Mouse (Mus musculus) liver, embryonic 16.5 days (tissue): ENCODE data around the gene Sema3d. TPM values are rescaled to one million over a fixed set of nuclear protein-coding genes. Genes with fewer than 3 reads are reported as not detected.

Source experiments
- ATAC-seq: fragments of 200-750 bp; cut with Nextera tagmentation; 2 replicates; pipeline ENCODE4 v1.8.0; 2017; ENCODE audit warnings: low read depth, mild to moderate bottlenecking, moderate number of reproducible peaks, moderate library complexity
- H3K27ac ChIP-seq: fragments of 300-500 bp; sonication (generic); 2 replicates; pipeline ENCODE4 v1.5.1; 2014; ENCODE audit warnings: mild to moderate bottlenecking, low read length
- H3K27me3 ChIP-seq: fragments of 300-500 bp; sonication (generic); 2 replicates; pipeline ENCODE4 v1.6.1; 2014; ENCODE audit warnings: low read depth, low read length, mixed read lengths; ENCODE audit not compliant: control insufficient read depth, insufficient read depth
- H3K36me3 ChIP-seq: fragments of 300-500 bp; sonication (generic); 2 replicates; pipeline ENCODE4 v1.6.1; 2014; ENCODE audit warnings: mild to moderate bottlenecking; ENCODE audit not compliant: control insufficient read depth, insufficient read depth
- H3K4me1 ChIP-seq: fragments of 300-500 bp; sonication (generic); 2 replicates; pipeline ENCODE4 v1.6.1; 2014; ENCODE audit warnings: low read depth, low read length, mixed read lengths; ENCODE audit not compliant: control insufficient read depth
- H3K4me2 ChIP-seq: fragments of 300-500 bp; sonication (generic); 2 replicates; pipeline ENCODE4 v1.6.1; 2014; ENCODE audit warnings: low read depth, low read length, mixed read lengths
- H3K4me3 ChIP-seq: fragments of 300-500 bp; sonication (generic); 2 replicates; pipeline ENCODE4 v1.5.1; 2014; ENCODE audit warnings: low read depth, mild to moderate bottlenecking, low read length
- H3K9ac ChIP-seq: fragments of 300-500 bp; sonication (generic); 2 replicates; pipeline ENCODE4 v1.6.1; 2014; ENCODE audit warnings: low read depth, low read length
- H3K9me3 ChIP-seq: fragments of 300-500 bp; sonication (generic); replicated peaks from 2 replicates; pipeline ENCODE4 v1.6.1; 2016; ENCODE audit warnings: low read length; ENCODE audit not compliant: control insufficient read depth
- WGBS: fragments of 180-500 bp; shearing (Covaris S2); extraction: QIAGEN DNeasy Blood & Tissue Kit; methylation state at CpG from one replicate; pipeline ENCODE4 v1.1.7; 2014; ENCODE audit not compliant: insufficient replicate concordance; 5-methylcytosine and 5-hydroxymethylcytosine counted together
- polyA plus RNA-seq: library from polyadenylated mRNA; unstranded; fragments of >200 nt; fragmentation: Nextera tagmentation; extraction: Ambion mirVana; gene quantifications from 2 replicates; pipeline ENCODE4 v1.2.1, GENCODE M21; 2015

The Sema3d gene
- 1.1 and 1.4 TPM in 2 replicates for polyA plus RNA-seq

DNA sequence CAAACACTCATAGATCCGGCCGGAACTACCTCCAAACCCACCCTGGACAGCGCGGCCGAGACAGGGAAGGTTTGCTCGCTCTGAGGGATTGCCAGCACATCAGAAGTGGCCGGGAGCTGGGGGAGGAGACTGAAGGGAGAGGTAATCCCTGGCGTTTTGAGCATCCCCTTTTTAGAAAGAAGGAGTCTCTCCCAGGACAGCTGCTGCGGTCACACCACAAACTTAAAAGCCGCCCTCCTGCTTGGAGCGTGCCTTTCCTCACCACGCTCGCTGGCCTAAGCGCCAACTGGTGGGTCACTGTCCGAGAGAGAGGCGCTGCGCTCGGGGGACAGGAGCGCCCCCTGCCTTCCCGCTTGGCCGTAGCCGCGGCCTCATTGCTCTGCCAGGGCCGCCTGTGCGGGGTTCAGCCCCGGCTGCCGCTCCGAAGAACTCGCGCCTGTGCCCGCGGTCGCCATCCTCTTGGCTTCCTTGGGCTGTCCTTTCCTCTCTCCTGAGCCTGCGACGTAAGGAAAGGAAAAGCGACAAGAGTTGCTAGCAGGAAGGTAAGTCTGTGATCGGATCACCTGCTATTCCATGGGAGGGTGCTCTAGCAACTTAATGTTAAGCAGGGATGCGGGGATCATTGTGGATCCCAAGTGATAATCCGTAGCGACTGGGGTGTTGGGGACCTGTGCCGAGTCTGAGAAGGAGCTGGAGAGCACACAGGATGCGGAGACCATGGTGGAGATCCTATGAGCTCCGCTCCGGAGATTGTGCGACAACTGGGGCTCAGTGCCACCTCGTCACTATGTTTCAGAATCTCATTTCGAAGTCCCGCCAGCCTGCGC is at the start of gene Sema3d:
TSS of gene Sema3d (plus strand) at position 253 of the 827 bp plus-strand sequence.
- Histone ChIP-seq H3K4me3 (peak within 1 kb of the TSS; percentile 43), H3K27me3 (peaks cover 21% of the 10 kb centered on the region), H3K36me3 (no peaks in the 10 kb centered on the region), H3K27ac (no peak within 1 kb of the TSS), H3K4me2 (peak within 1 kb of the TSS; percentile 48), H3K9ac (no peak within 1 kb of the TSS), H3K9me3 (no peaks in the 10 kb centered on the region), H3K4me1 (no peaks in the 10 kb centered on the region)
- WGBS = under 1% methylated on average over 49 of the region's 49 CpGs
- peak; percentile 48; the same call in 1 of the 2 replicates for ATAC-seq

DNA sequence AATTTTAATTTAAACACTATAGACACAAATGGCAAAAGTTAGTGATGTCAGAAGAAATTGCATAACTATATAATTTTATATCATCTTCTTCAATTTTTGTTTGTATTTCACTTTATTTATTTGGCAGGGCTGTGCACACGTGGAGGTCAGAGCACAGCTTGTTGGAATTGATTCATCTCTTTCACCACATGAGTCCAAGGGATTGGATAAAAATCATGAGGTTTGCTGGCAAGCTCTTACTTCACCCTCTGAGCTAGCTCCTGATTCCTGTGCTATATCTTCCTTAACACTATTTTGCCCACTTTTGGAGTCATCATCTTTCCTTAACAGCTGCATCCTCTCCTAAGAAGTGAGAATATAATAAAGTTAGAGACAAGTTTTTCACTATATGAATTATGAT is 5.9 kb upstream of the Sema3d start:
- WGBS = 24% methylated on average over 1 of the region's 1 CpGs
- H3K4me1 ChIP-seq = no peaks in the 10 kb centered on the region
- no peak overlapping the region for H3K4me3 ChIP-seq
- no peaks in the 10 kb centered on the region for H3K27me3 ChIP-seq
- ATAC-seq = no peak
- H3K36me3 ChIP-seq = no peaks in the 10 kb centered on the region
- H3K9ac ChIP-seq = no peak overlapping the region
- no peaks in the 10 kb centered on the region for H3K9me3 ChIP-seq
- H3K4me2 ChIP-seq = no peak overlapping the region
- no peak overlapping the region for H3K27ac ChIP-seq

DNA sequence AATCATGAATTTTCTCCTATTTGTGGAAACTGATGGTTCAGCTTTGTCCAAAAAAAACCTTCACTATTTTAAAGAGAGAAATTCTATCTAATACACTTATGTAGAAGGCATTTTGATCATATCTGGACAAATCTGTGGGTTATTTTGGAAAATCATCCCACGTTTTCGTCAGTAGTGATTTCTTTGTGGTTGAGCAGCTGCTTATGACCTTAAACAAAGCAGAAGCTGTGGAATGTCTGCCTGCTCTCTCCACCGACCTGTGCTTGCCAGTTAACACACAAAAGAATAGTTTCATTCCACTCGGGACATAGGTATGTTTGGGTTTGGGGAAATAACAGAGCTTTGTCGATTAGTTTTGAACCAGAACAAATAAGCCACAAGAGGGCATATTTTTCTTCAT is 4.3 kb upstream of the Sema3d start:
- no peaks in the 10 kb centered on the region for H3K36me3 ChIP-seq
- H3K9ac ChIP-seq = no peak overlapping the region
- no peak overlapping the region for H3K4me2 ChIP-seq
- H3K27me3 ChIP-seq = peaks cover 11% of the 10 kb centered on the region
- no peak overlapping the region for H3K4me3 ChIP-seq
- no peaks in the 10 kb centered on the region for H3K4me1 ChIP-seq
- no peaks in the 10 kb centered on the region for H3K9me3 ChIP-seq
- no peak overlapping the region for H3K27ac ChIP-seq
- 25% methylated on average over 5 of the region's 5 CpGs for WGBS
- ATAC-seq = no peak

DNA sequence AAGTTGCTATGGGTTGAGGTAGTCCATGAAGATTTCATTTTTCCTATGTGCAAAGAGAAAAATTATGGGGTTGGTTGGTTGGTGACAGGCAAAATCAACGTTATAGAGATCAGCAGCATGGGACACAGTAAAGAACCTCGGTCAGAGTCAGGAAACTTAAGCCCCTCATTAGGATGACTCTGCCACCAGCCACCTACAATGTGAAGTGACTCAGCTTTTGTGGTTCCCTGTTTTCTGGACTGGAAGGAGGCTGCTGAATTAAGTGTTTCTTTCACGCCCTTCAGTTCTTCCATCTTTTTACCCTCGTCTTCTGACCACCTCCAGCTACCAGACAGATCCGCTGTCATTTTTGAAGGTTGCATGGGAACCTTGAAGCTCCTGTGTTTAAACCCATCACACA is 1.2 kb upstream of the Sema3d start:
- H3K4me2 ChIP-seq = no peak overlapping the region
- no peak overlapping the region for H3K27ac ChIP-seq
- H3K4me1 ChIP-seq = no peaks in the 10 kb centered on the region
- peaks cover 21% of the 10 kb centered on the region for H3K27me3 ChIP-seq
- no peak overlapping the region for H3K4me3 ChIP-seq
- ATAC-seq = no peak
- no peaks in the 10 kb centered on the region for H3K36me3 ChIP-seq
- no peak overlapping the region for H3K9ac ChIP-seq
- WGBS = 24% methylated on average over 5 of the region's 5 CpGs
- no peaks in the 10 kb centered on the region for H3K9me3 ChIP-seq

DNA sequence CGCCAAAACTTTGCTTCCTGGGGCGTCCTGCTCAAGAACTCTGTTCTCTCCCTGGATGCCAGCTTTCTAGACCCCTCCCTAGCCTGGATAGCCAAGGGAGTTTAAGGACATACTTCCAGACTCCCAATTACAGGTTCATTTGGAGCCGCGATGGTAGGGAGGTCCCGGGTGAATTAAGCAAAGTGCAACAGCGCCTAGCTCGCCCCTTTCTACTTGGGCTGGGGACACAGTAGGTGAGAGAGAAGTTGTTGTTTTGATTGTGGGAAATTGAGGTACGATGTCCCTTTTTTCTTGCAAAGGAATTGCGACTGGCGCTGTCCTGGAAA is 738 bp downstream of the Sema3d start:
- H3K9ac ChIP-seq = no peak overlapping the region
- WGBS = 2% methylated on average over 10 of the region's 10 CpGs
- no peaks in the 10 kb centered on the region for H3K36me3 ChIP-seq
- peak overlapping the region; percentile 43 for H3K4me3 ChIP-seq
- H3K27me3 ChIP-seq = peaks cover 21% of the 10 kb centered on the region
- H3K4me1 ChIP-seq = no peaks in the 10 kb centered on the region
- ATAC-seq = no peak
- no peak overlapping the region for H3K27ac ChIP-seq
- H3K9me3 ChIP-seq = no peaks in the 10 kb centered on the region
- H3K4me2 ChIP-seq = peak overlapping the region; percentile 48

DNA sequence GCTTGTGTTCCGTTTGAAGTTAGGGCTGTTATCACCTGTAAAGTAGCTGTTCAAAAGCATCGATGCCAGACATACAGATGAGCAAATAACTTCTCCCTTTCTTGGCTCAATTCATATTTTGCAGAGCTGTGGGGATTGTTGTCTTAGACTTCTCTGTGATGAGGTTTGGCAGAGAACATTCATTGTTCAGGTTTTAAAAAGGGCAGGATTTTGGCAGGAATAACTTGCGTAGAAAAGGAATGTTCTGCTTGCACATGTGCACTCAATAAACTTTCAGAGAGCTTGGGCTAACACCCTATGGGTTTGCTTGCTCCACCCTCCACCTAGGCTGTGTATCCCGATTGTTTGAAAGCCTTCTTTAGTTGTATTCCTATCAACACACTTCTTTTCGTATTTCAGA is 9.5 kb downstream of the Sema3d start:
- no peak overlapping the region for H3K4me3 ChIP-seq
- no peak overlapping the region for H3K9ac ChIP-seq
- H3K4me2 ChIP-seq = no peak overlapping the region
- H3K36me3 ChIP-seq = no peaks in the 10 kb centered on the region
- H3K27me3 ChIP-seq = no peaks in the 10 kb centered on the region
- H3K9me3 ChIP-seq = no peaks in the 10 kb centered on the region
- 60% methylated on average over 5 of the region's 5 CpGs for WGBS
- no peak for ATAC-seq
- H3K27ac ChIP-seq = no peak overlapping the region
- H3K4me1 ChIP-seq = no peaks in the 10 kb centered on the region

DNA sequence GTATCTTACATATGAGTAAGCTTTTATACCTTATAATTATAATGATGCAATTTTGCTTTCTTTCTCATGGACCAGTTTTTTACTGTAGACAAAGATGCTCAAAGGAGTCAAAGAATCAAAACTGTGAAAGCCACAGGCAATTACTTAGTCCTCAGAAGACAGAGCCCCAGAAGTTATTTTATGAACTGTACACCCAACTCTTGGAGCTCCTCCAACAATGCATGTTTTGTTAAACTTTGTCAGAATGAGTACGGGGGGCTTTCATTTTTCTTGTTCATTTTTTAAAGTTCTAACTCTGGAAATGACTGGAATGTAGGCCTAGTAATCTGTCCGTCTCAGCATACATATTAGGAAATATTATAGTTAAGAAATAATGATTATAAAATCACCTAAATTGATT is 16.1 kb downstream of the Sema3d start:
- Histone ChIP-seq H3K4me2 (no peak overlapping the region), H3K4me1 (no peaks in the 10 kb centered on the region), H3K27ac (no peak overlapping the region), H3K9ac (no peak overlapping the region), H3K9me3 (no peaks in the 10 kb centered on the region), H3K36me3 (no peaks in the 10 kb centered on the region), H3K27me3 (no peaks in the 10 kb centered on the region), H3K4me3 (no peak overlapping the region)
- ATAC-seq = no peak
- WGBS = 50% methylated on average over 2 of the region's 2 CpGs

DNA sequence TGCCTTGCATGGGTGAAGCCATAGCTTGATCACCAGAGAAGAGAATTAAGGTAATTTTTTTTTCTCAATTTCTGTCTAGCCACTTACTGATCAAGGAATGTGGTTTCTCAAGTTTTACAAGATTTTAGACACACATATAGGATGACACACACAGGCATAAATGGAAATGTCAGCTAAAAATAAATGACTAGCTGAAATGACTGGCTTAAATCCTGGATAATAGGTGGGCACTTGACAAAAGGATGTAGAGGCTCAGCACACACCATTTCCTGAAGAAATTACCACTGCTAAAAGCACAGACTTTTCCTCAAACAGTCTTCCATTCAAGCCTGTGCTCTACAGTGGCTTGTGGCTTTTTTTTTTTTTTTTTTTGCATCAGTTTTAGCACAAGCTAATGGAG is 21.0 kb downstream of the Sema3d start:
- Histone ChIP-seq H3K4me1 (no peaks in the 10 kb centered on the region), H3K27ac (no peak overlapping the region), H3K4me2 (no peak overlapping the region), H3K9ac (no peak overlapping the region), H3K4me3 (no peak overlapping the region), H3K27me3 (no peaks in the 10 kb centered on the region), H3K9me3 (no peaks in the 10 kb centered on the region), H3K36me3 (no peaks in the 10 kb centered on the region)
- no peak for ATAC-seq

DNA sequence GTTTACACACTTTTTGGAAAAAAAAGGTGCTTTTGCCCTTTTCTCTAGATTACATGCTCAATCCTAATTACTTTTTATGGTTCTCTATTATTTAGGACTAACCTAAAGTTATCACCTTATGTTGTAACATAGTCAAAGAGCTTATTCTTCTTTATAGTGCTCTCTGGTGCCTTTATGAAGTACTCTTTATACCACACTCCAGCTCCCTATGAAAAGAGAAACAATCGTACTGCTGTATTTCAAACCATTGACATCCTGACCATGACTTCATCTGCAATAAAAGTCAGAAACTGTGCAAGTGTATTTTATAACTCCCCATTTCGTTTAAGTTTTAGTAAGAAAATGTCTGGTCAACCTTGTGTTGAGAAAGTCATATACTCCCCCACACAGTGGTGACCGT is 29.4 kb downstream of the Sema3d start:
- no peak overlapping the region for H3K4me3 ChIP-seq
- no peaks in the 10 kb centered on the region for H3K9me3 ChIP-seq
- H3K9ac ChIP-seq = no peak overlapping the region
- WGBS = 57% methylated on average over 3 of the region's 3 CpGs
- H3K4me2 ChIP-seq = no peak overlapping the region
- H3K36me3 ChIP-seq = no peaks in the 10 kb centered on the region
- H3K4me1 ChIP-seq = no peaks in the 10 kb centered on the region
- H3K27ac ChIP-seq = no peak overlapping the region
- ATAC-seq = no peak
- H3K27me3 ChIP-seq = no peaks in the 10 kb centered on the region
